Mouse (Mus musculus) liver, adult (tissue): ENCODE results near the gene Asb1.

Experiments used
- GATA4 ChIP-seq: IDR thresholded peaks from 2 replicates; pipeline ENCODE4 v1.6.1; 2014; ENCODE audit warnings: mild to moderate bottlenecking, low read length; ENCODE audit not compliant: insufficient replicate concordance

Asb1 gene

DNA sequence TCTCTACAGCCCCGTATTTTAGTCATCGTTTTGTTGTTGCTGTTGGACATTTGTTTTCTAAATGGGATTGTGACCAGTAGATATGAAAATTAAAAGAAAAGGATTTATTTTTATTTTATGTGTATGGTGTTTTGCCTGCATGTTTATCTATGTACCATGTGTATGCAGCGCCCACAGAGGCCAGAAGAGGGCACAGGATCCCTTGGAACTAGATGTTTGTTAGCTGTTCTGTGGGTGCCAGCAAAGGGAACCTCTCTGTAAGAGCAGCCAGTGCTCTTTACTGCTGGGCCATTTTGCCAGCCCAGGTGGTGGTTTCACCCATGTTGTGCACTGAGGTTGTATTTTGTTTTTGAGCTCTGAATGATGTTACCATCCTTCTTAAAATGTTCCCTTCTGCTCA lies 33.9 kb downstream of the Asb1 start:
- TF ChIP-seq GATA4: no peak

DNA sequence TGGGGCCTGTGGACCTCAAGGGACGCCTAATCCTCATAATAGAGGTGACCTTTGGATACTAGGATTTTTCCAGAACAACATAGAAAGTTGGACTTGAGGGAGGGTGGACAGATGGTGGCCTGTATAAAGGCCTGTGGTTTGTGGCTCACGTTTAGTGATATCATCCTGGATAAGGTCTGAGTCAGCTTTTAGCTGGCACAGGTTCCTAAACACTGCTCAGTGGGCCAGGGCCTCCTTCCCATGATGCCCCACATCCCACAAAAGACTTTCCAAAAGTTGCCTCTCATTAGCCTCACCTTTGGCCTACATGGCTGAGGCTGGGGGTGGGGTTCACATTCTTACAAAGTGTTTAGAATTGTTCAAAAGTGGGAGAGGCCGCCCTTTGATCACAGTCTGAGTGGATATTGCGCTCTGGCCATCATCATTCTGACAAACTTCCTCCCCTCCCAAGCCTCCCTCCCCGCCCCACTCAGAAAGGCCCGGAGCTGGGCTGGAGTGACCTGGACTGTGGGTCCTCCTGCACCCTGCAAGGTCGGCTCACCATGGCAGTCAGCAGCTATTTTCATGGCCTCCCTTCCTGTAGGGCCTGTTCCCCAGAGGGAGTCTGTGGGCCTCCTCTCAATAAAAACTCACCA lies 37.7 kb downstream of the Asb1 start:
- TF ChIP-seq GATA4: no peak

DNA sequence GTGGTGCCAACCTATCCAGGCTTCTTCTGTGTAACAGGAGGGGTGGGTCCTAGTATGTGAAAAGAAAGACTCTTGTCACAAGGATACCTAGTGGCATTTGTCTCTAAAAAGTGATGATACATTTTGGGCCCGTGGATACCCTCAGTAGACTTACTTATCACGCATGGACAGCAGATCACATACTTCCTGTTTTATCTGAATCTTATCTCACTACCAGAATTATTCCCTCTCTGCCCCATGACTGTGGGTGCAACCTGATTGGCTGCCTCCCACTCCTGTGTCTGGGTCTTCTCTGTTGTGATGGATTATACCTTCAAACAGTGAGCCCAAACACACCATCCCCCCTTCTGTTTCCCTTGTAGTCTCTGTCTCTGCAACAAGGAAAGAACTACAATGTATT lies 40.2 kb downstream of the Asb1 start:
- no peak for TF ChIP-seq GATA4

DNA sequence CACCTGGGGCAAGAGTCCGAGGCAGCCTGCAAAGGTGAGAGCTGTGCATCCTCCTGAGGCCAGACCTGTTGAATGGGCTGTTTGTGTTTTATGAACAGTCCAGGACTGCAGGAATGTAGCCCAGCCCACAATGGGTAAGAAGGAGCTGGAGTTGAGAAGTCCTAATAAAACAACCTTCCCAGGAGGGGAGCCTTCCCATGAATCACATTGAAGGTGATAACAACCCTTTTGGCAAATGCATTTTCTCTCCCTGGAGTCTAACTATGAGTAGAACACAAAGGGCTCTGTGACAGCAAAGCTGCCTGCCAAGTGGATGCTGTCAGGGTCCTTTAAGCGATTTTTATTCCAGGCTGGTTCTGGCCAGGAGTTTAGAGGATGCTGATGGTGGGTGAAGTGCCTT lies 40.9 kb downstream of the Asb1 start:
- no peak for TF ChIP-seq GATA4

DNA sequence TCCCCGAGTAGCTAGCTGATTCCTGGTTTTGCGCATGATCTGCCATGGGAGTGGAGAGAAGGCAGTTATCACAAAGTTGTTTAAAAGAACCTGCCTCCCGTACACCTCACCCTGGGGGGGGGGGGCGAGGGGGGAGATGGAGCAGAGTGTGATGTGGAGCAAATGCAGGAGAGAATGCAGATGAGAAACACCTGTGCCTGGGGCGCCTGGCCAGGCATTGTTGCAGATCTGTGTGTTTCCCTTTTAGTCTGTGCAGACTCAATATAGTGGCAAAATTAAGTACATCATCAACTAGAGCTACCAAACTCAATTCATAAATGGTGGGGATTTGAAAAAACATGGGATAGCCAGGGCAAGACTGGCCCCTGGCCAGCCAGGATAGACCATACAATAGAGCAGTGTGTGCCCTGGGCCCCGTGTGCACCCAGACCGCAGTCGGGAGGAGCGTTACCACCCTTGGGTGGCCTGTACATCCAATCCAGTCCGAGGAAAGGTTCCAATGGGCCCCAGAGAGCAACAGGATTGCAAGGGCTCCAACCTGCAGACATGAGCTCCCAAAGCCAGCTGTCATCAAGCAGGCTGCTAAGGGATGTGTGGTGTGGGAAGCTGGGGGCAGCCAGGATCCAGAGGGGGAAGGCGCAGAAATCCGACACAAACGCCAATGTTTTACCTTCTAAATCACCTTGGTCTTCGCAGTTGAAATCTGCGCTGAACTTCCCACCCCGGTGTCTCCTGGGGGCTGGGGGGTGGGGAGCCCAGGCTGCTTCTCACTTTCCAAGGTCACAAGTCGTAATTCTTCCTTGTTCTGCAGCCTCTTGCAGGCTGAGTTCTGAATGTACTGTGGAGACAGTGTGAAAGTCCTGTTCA lies 44.9 kb downstream of the Asb1 start:
- no peak for TF ChIP-seq GATA4

DNA sequence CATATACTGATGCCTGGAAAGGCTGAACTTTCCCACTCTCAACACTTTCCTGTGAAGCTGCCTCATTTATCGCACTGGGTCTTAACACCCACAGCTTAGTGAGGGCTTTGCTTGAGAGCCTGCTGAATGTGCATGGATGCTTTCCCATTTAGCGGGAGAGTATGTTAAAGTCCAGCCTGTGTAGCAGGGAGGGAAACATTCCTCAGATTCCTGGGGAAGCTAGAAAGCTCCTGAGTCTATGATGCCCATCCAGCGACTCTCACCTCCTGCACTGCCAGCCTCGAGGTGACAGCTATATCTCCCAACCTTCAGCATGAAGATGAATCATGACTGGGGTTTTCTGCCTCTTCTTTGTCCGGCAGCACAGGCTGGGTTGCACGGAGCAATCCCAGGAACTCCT lies 49.4 kb downstream of the Asb1 start:
- TF ChIP-seq GATA4: no peak

DNA sequence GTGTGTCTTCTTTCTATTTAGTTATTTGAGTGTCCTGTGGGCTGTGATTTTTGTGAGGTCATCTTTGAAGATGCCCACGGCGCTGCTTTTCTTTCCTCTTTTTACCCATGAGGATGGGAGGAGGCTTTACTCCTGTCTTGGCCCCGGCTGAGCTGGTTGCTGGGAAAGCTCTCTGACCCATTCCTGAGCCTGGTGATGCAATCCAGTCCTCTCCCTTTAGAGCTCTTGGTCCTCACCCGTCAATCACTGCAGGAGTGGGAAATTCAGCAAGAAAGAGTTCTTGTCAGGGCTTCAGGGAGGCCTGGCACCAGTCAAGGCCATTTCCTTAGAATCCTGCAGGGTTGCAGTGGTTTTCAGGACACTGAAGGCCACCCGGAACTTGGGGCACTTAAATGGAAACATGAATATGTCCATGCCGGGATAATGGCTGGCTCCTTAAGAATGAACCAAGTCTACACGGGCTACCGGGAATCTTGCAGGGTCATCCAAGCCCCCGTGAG lies 55.2 kb downstream of the Asb1 start:
- no peak for TF ChIP-seq GATA4

DNA sequence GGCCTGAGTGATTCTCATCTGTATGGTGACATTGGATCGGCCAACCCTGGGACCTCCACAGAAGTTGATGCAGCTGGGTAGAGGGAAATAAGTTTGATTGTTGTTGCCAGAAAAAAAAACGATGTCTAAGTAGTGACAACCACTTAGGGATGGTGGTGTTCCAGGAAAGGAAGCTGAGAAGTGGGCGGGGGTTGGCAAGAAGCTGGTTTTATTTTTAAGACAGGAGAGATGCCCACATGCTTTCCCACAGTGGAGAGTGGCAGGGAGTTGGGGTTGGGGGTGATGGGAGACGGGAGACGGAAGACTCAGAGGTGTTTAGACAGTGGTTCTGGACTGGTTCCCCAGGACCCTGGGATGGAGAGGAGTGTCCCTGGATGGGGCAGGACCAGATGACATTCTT lies 57.3 kb downstream of the Asb1 start:
- TF ChIP-seq GATA4: no peak

DNA sequence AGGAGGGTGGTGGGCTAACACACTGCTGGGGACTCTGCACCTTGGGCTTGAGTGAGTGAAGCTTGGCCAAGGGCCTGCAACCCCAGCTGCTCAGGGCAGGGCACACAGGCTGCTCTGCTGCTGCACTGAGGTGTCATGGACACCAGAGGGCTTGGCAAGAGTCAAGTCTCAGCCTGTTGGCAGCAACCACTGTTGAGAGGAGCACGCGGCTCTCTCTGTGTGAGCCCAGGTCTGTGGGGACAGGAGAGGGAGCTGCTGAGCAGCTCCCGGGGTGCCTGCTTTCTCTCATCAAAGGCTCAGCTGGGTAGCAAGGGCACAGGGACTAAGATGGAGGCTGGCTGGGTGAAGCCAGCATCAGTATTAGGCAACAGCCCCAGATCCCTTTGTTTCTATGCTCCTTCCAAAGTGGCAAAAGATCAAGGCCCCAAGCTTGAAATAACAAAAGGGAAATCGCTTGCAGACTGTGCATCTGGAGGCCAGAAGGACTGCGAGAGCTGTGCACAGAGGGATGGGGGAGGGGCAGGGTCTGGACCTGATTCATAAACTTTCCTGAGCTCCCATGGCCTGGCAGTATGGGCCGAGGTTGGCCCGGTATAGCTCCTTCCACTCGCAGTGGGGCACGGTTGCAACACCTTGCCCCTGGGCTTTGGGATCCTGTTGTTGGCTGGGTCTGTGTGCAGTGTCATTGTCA lies 60.5 kb downstream of the Asb1 start:
- TF ChIP-seq GATA4: no peak

DNA sequence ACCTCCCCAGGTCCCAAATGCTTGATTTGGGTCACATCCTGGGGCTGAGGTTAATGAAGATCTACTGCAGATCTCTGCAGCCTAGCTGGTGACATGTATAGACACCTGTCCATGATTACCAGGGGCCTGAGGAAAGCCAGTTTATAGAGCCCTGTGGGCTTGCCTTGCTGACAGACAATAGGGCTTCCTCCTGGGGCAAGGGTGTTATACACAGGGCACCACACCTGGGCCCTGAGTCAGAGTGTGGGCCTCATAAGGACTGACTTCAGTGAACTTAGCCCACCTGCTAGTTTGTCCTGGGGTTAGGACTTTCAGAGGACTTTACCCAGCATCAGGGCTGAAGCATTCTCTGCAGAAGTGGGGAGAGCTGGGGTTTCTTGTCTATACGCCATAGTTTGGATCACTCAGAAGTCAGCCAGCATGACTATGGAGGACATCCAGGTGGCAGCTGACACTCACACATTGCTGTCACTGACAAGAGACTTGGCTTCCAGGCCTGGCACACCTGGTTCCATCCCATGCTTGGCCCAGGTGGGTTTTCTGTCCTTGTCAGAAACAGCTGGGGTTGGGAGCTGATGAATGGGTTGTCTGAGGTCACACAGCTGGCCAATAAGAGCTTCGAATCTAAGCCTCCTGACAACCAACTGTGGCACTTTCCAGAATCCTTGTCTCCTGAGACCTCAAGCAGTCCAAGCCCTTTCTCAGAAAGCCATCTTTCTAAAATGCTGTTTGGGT lies 61.2 kb downstream of the Asb1 start:
- TF ChIP-seq GATA4: no peak

DNA sequence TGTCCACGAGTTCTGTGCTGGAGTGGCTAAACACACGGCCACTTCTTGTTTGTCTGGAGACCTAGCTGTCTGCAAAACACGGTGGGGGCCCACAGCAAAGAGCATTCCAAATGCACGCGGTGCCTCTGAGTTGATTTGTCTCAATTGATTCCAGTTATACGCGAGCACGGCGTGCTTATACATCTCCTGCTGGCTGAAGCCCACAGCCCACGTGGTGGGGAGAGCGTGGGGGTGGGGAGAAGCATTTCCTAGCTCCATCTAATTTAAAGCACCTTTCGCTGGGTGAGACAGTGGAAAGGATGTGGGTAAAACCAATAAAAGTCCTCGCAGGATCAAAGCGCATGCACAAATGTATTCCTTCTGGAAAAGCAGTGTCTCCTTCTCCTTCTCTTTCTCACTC lies 65.3 kb downstream of the Asb1 start:
- no peak for TF ChIP-seq GATA4

DNA sequence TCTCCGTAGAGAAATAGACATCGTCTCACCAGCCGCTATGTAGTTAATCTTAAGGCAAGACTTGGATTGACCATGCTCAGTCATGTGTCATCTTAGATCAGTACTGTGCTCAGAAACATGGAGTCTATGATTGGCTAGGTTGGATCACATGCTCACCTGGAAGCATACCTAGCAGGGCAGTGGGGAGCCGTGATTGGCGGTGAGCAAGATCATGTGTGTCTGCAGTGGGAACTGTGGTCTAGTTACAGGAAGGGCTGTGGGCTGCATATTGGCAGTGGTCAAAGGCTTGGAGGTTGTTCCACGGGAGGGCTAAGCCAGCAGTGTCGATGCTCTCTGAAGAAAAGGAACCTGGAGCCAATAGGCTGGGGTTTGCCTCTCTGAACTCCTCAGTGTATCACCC lies 66.4 kb downstream of the Asb1 start:
- TF ChIP-seq GATA4: no peak

DNA sequence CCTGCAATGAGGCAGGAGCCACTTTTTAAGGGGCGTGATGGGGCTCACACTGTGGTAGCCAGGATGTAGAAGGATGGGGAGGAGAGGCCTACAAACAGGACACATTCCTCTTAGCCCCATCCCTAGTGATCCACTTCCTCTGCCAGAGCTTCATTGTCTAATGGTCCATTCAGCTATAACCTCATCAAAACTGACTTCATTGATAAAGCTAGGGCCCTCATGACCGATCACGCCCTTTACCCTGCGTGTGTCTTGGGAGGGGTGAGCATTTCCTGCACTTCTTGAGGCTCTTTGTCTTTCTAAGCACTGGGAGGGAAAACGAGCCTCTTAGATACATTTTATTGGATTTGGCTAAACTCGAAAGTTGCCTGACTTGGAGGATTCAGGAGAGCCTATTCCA lies 66.8 kb downstream of the Asb1 start:
- no peak for TF ChIP-seq GATA4
